Mouse (Mus musculus) CH12F3 (cell line): Measurements from ENCODE around the gene Rpl13.

Experiments
- in situ Hi-C: fragments of 300-500 bp; cut with MboI; formaldehyde crosslinking; loops from 2 replicates; pipeline ENCODE4 v1.14.3; 2020; ENCODE audit warnings: low sequenced_read_pairs

Gene Rpl13

DNA sequence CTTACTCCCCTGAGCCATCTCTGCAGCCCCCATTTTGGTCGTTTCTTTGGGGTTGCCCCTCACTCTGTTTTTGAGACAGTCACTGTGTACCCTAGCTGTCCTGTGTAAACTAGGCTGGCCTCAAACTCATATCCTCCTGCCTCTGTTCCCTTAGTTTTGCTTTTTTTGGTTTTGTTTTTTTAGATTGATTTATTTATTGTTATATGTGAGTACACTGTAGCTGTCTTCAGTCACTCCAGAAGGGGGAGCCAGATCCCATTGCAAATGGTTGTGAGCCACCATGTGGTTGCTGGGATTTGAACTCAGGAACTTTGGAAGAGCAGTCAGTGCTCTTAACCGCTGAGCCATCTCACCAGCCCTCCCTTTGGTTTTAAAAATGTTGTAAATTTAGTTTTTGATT, 4.4 kb downstream of the Rpl13 start:
- in situ Hi-C loops, result loop anchor here (5.0 kb wide), 1 partner anchor 96 kb away; no protein-coding TSS in a partner anchor

DNA sequence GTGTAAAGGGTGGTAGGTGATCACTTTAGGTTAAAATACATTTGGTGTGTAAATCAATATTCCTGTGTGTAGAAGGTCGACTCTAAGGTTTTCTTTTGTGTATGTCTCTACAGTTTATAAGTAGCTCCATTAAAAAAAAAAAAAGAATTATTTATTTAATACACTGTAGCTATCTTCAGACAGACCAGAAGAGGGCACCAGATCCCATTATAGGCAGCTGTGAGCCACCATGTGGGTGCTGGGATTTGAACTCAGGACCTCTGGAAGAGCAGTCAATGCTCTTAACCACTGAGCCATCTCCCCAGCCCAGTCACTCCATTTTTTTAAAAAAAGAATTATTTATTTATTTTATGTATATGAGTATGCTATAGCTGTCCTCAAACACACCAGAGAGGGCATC, 5.9 kb downstream of the Rpl13 start:
- in situ Hi-C loops, result loop anchor here (5.0 kb wide), 1 partner anchor 94 kb away; no protein-coding TSS in a partner anchor

DNA sequence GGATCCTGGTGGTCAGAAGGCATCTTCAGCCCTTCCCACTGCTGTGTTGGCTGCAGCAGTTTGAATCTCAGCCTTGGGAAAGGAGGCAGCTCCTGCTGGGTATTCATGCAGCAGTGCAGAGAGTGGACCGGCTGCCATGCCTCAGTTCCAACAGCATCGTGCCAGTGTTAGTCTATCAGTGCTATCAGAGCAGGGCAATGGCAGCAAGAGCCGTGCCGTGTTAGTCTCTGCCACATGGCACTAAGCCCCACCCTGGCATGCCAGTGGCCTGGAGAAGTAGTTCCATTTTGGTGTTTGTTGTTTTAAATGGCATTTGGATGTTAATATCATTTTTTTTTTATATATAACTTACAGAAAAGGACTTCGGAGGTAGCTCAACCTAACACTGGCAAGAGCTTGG, 6.8 kb downstream of the Rpl13 start:
- in situ Hi-C loops, result loop anchor here (5.0 kb wide), 1 partner anchor 93 kb away; no protein-coding TSS in a partner anchor

DNA sequence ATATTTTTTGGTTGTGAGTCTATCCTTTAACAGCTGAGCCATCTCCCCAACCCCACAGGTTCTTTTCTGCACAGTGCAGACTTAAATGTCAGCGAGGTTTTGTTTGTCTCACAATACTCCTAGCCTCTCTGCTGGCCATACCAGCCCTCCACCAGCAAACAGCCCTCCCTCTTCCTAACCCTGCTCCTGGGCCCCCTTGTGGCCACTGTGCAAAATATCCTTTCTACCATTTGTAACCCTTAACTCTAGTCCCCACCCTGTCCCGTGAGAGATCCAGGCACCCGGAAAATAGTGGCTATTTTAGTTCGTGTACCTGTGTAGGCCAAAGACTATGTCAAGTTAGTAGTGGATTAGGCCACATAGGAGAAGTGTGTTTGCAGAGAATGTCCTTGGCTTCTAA, 8.5 kb downstream of the Rpl13 start:
- in situ Hi-C loops, result no loop called here

DNA sequence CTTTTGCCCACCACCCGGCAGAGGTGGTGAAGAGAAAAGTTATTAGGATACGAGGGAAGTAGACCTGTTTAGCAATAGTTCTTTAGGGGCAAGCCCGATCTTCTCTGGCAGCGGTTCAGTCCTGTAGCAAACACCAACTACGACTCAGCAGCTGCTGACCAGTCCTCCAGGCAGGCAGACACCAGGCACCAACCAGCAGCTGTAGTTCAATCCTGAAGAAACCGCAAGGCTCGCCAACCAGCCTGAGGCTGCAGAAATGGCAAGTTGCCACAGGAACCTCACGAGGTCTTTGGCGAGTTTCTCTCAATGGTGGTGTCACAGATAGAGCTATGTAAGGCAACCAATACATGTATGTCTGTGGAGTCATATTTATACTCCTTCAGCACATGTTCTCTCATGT, 10.7 kb downstream of the Rpl13 start:
- in situ Hi-C loops, result no loop called here

DNA sequence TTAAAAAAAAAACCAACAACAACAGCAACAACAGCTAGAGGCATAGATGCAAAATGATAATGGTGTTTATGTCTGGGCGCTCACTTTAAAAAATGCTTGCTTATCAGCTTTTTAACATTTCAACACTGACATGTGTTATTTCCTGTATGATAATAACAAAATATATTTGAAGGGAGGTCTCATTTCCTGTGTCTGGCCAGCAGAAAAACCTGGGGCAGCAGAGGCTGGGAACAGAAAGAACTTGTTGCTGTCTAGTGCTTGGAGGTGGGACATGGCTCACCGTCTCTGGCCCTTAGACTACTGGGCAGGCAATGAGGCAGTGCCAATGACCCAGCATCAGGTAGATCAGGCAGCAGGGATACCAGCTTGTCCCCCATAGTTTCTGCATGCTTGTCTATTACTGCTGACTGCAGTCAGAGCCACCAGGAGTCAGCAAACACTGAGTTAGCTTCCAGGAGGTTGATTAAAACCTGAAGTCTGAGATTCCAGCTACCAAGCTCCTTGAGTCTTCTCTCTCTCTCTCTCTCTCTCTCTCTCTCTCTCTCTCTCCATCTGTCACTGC, 11.8 kb downstream of the Rpl13 start:
- in situ Hi-C loops, result no loop called here

DNA sequence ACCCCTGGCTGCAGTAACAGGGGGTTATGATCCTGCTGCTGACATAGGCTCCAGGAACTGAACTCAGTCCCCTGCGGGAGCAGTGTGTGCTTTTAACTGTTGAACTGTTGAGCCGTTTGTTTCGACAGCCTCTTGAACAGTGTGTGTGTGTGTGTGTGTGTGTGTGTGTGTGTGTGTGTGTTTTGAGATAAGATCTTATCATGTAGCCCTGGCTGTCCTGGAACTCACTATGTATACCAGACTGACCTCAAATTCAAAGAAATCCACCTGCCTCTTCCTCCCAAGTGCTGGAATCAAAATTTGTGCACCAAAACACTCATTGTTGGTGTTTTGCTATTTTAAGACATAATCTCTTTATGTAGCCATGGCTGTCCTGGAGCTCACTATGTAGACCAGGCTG, 12.5 kb downstream of the Rpl13 start:
- in situ Hi-C loops, result no loop called here

DNA sequence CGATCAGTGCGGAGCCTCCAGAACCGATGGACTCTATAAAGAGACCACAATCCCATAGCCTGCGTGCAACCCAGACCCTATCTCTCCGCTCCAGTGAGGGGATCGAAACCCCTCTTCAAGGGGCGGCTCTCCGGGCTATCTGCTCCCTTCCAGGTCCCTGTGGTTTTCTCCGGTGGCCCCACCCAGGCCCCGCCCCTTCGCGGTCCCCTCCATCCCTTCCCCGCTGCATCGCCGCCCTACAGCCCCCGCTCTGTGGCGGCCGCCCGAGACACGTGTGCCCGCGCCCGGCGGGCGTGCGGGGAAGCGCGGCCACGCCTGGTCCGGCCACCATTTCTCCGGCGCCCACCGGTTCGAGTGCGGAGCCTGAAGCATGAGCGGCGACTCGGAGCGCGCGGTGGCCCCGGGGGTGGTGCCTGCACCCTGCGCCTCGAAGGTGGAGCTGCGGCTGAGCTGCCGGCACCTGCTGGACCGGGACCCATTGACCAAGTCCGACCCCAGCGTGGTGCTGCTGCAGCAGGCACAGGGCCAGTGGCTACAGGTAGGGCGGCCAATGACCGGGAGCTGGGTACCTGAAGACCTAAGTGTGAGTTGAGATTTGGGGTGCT, 15.1 kb downstream of the Rpl13 start, which contains the start of gene Cpne7:
Gene Cpne7 (plus strand): TSS at position 248 of the 605 bp plus-strand sequence.
- in situ Hi-C loops, result no loop called here

DNA sequence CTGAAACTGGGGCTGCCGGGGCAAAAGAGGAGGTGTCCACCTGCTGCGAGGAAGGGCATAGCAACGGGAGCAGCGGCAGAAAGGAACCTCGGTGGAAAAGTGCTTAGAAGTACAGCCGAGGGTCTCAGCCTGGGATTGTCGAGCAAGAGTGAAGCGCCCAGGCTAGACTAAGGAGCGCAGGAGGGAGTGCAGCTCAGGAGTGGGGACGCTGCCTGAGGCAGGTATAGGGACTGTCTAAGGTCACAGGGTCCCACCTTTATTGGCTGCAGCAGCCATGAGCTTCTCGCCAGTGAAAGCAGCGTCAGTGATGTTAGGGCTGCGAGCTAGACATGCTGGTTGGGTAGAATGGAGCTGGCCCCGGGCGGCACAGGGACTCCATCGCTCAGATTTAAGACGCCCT, 15.6 kb downstream of the Rpl13 start:
- in situ Hi-C loops, result no loop called here

DNA sequence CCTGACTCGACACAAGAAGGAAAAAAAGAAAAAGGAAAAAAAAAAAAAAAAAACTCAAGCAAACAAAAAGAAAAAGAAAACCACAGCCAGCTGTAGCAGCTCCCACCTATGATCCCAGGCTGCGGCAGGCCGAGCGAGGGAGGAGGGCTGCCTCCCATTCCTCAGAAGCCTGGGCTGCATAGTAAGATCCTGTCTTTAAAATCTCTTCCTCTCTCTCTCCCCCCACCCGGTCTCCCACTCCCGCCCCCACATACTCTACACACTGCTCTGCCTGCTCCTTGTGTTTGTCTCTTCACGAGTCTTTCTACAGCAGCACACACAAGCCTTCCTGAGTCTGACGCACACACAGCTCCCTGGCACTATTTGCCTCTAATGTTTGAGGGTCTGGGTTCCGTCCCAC, 19.9 kb downstream of the Rpl13 start:
- in situ Hi-C loops, result no loop called here

DNA sequence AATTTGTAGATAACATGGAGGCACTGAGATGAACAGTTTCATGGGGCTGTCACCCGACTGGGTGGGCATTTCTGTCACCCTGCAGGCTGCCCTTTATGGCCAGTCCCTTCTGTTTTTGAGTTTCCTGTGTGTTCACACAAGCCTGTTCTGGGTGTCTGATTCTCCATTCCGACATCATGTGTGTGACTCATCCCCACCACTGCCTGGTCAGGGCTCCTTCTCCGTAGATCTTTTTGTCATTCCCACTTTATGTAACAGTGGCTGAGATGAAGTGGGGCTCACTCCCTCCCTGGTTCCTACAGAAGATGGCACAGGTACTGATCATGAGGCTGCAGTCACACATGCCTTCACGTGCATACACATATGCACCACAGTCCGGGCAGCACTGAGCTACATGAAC, 20.5 kb downstream of the Rpl13 start:
- in situ Hi-C loops, result no loop called here

DNA sequence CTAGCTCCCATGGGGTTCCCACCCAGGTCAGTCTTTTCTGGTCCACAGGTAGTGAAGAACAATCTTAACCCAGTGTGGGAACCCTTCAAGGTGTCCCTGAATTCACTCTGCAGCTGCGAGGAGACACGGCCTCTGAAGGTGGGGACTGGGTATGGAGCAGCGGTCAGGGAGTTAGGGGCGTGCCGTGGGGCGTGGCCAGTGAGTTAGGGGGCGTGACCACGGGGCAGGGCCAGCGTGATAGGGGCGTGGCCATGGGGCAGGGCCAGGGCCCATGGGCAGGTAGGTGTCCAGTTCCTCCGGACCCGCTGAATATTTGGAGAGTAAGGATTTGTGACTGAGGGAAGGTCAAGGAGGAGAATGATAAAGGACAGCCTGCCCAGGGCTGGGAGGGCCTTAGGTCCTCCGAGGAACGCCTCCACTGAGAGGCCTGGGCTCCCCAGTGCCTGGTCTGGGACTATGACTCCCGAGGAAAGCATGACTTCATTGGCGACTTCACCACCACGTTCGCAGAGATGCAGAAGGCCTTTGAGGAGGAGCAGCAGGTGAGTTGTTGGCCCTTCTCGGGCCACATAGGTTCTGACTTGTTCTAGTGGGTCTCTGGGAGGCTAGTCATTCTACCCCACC, 24.2 kb downstream of the Rpl13 start:
- in situ Hi-C loops, result no loop called here

DNA sequence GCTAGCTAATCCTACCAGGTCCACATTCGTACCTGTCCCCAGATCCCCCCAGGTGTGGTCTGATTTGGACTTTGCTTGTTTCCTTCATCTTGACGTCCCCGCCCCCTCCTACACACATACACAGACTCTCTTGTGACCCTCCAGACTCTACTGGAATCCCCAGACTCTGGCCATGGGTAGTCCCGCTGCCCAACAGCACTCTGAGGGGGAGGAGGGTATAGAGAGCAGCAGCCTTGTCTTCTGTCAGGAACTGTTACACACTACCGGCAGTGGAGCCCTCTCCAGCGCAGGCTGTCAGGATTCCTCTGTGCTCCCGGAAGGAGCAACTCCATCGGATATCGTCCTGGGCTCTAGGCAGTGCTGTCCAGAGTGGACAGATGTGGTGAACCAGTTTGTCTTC, 28.9 kb downstream of the Rpl13 start:
- in situ Hi-C loops, result loop anchor here (10.0 kb wide), 1 partner anchor 64 kb away; no protein-coding TSS in a partner anchor

DNA sequence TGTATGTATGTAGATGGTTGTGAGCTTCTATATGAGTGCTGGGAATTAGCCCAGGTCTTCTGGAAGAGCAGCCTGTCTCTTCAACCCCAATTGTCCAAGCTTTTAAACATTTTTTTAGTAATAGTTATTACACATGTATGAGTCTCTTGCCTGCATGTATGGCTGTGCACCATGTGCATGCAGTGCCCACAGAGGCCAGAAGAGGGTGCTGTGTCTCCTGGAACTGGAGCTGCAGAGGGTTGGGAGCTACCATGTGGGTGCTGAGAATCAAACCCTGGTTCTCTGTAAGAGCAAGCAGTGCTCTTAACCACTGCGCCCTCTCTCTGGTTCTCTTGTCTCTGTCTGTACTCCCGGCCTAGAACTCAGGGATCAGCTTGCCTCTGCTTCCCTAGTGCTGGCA, 30.8 kb downstream of the Rpl13 start:
- in situ Hi-C loops, result loop anchor here (10.0 kb wide), 1 partner anchor 62 kb away; no protein-coding TSS in a partner anchor

DNA sequence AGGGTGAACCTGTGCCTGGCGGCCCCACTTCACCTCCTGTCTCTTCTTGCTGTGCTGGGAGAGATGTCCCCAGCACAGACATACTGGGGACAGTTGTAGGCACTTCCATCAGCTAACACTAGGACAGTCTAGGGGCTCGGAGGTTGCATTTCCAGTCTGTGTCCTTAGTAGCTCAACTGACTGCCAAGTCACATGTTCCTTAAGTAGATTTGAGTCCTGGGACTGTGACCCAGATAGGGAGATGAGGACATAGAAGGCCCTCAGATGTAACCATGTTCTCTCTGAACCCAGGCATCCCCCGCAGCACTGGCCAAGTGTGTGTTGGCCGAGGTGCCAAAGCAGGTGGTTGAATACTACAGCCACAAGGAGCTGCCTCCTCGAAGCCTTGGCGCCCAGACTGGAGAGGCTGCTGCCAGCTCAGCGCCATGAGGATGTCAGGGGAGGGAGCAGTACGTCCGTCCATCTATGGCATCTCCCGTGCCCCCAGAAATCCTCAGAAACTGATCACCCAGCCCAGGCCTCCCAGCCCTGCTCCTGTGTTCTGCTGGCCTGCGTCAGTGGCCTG, 32.1 kb downstream of the Rpl13 start:
- in situ Hi-C loops, result loop anchor here (10.0 kb wide), 1 partner anchor 61 kb away; no protein-coding TSS in a partner anchor

DNA sequence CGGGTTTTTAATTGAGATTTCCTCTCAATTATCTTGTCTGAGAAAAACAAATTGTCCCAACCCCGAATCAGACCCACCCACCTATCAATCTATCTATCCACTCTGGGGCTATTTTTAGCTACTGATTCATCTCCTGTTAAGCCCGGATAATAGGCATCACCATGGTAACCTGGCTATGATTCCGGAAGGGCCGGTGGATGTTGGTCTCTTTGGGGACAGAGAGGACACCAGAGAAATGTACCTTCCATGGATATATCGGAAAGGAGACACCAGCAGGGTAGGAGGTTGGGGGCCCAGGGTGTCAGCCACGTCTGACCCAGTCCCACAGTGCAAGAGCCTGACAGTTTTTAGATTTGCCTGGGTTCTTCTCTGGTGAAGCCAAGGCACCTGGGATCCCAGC, 33.3 kb downstream of the Rpl13 start:
- in situ Hi-C loops, result loop anchor here (10.0 kb wide), 1 partner anchor 59 kb away; no protein-coding TSS in a partner anchor

DNA sequence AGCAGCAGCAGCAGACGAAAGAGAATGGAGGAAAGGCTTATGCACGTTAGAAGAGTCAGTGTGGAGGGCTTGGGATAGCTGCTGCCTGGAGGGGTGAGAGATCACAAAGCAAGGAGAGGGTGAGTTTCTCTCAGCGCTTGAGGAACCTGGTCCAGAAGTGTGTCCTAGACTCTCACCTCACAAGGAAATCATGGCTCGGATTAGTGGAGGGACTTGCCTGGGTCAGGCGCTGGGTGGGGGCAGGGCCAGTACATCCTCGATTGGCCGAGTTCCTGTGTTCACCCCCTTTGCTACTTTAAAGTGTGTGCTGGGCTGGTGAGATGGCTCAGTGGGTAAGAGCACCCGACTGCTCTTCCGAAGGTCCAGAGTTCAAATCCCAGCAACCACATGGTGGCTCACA, 33.7 kb downstream of the Rpl13 start:
- in situ Hi-C loops, result loop anchor here (10.0 kb wide), 1 partner anchor 59 kb away; no protein-coding TSS in a partner anchor

DNA sequence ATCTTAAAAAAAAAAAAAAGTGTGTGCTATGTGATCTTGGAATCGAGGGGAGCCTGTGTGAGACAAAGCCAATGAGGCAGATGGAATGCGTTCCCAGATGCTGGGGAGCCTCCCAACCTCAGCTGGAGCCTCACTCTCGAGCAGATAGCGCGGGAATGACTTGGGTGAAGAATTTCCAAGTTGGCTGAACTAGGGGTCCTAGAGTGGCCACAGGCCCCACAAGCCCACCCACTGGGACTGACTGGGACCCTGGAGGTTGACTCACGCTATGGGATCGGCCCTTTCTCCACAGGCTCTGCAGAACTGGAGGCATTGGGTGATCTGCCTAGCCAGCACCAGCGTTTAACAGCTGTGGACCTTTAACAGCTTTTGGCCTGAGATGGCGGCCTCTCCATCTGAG, 34.1 kb downstream of the Rpl13 start:
- in situ Hi-C loops, result loop anchor here (10.0 kb wide), 1 partner anchor 59 kb away; no protein-coding TSS in a partner anchor

DNA sequence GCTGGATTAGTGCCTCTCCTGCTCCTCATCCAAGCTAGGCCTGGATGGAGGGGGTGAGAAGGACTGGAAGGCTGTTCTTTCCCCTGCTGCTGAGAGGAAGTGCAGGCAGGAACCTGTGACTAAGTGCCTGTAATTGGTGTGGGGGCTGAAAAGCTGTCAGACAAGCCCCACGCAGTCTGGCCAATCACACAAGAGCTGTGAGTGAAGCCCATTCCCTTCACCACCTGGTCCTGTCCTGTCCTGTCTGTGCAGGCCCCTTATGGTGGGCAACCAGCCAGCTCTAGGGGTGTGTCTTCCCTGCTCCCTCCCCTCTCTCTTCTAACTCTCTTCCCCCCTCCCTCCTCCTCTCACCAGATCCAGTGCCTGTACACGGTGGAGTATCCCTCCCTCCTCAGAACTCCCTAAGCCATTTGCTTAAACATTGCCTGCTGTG, 35.5 kb downstream of the Rpl13 start:
- in situ Hi-C loops, result loop anchor here (10.0 kb wide), 1 partner anchor 57 kb away; no protein-coding TSS in a partner anchor

DNA sequence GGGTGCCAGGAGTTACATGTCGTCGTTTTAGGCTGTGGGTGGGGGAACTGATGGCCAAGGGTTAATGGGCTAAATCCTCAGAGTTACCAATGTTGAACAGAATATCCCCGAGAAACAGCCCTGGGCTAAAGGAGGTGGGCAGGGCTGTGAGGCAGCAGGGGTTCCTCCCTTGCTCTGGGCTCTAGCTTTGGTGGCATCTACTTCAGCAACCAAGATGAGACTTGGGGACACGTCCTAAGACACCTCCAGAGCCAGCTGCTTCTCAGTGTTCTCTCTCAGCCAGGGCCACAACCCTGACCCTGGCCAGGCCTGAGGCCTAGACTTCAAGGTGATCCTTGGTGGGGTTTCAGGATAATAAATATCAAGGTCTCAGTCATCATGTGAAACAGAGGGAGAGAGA, 36.6 kb downstream of the Rpl13 start:
- in situ Hi-C loops, result loop anchor here (10.0 kb wide), 1 partner anchor 56 kb away; no protein-coding TSS in a partner anchor

DNA sequence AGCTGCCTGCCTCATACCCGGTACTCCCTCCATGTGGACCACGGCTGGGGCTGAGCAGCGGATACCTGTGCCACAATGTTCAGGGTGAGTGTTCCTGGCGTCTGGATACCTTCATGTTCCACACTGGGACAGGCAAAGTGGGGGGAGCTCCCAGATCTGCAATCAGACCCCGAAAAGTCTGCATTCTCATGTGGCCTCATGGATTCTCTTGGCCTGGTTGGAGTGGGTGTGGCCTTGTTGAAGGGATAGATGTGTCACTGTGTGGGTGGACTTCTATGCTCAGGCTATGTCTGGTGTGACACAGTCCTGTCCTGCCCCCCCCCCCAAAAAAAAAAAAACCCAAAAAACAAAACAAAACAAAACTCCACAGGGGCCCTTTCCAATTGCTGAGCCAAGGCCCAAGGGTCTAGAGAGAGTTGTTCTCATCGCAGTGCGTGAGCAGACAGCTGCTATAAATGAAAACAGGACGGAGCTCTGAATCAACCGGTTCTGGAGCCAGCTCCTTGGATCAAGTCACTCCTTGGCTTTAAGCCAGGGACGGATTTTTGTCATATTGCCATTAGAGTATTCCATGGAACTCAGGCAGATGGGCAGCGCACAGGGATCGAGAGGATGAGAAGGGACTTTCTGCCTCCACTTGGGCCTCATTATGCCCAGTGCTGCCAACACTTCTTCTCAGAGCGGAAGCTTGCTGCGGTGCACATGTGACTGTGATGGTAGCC, 39.8 kb downstream of the Rpl13 start:
- in situ Hi-C loops, result no loop called here
